Mouse (Mus musculus): ENCODE measurements around the gene Asb8.

Asb8 gene

DNA sequence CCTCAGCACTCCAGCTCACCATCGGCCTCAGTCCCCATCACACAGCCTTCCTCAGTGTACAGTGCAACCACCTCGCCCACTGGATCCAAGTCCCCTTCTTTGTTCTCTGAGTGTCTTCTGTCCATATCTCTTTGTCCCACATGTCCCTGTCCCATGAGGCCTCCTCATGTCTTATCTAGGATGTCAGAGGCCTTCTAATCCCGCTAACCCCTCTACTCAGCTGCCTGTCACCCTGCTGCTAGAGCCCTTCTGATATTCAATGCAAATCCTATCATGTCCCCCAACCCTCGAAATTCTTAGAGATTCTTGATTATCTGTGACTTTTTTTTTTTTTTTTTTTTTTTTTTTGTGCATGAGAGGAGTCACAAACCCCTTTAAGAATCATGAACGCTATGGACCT is 49.1 kb downstream of the Asb8 start:
- no peak for DNase-seq (ENCODE audit: low read depth, low spot score)

DNA sequence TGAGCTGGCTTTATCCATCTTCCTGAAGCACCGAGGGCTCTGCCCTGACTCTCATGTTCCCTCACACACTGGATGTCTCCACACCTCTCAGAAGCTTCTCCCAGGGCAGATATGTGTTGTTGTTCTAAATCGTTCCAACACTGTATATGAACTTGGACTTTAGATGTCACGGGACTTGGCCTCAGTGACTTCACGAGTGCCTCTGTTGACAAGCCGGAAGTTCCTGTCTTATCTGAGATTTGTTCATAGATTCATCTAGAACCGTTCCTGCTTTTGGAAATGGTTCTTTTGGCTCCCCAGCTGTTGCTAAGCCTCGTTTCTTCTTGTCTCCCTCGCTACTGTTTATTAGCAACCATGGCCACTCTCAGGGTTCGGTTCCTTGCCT is 49.7 kb downstream of the Asb8 start:
- DNase-seq (ENCODE audit: low read depth, low spot score), result no peak

DNA sequence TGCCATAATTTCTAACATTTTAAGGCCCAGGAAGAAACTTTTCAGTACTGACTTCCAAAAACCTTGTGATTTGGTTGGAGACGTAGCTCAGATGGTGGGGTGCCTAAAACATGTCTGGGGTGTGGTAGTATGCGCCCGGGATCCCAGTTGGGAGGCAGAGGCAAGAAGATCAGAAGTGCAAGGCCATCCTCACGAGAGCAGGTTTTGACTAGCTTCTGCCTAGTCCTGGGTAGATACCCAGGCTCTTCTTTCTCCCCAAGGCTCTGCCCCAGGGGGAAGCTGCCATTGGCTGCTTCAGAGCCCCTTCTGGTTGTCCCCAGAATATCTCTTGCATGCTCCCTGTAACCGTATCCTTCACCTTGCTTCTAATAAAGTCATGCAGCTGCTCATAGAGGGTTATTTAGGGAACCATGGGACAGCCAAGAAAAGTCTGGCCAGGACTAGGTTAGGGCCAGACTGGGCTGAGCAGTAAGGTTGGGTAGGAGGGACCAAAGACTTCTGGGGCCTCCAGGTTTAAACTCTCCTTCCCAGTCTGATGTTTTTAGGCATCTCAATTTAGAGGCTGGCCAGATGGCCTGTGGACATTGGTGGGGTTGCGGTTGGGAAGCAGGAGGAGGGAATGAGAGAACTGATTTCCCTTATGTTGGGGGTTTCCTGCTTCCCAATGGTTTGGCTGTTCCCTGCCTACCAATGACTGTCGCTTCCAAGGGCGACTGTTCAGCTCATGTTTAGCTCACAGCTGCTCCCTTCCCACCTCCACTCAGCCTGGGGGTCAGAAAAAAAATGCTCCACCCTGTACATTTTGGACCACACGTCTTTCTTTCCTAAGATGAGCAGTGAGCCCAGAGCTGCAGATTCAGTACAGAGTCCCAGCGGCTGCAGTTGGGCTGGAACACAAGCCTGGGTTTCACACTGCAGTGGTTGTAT is 50.3 kb downstream of the Asb8 start:
- no peak for DNase-seq (ENCODE audit: low read depth, low spot score)

DNA sequence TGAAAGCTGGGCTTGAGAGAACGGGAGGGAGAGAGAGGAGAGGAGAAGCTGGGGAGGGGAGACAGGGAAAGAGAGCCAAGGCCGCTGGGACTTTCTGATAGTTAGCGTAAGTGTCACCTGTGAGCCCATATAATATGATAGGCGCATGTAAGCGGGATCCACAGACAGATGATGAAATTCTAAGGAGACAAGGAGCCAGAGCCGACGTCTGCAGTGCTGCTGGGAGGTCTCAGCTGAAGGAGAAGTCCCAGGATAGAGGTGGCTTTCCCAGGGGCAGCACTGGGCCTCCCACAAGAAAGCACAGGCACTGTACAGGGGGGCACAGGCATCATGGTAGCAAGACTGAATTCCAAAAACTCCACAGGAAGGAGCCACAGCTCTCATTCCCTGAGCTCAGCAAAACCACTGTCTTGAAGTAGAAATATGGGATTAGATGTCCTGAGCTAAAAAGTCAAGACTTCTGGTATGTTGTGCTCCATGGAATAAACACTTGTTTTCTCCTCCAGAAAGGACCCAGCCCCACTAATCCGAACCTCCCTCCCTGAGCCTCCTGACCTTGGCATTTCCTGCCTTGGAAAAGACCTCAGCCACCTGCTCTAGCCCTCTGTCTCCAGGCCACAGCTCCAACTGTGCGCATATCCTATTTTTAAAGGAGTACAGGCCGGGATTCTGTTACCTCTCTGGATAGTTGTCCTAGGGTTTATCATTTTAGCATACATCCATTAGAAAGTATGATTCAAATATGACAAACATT is 51.1 kb downstream of the Asb8 start:
- DNase-seq (ENCODE audit: low read depth, low spot score), result no peak

DNA sequence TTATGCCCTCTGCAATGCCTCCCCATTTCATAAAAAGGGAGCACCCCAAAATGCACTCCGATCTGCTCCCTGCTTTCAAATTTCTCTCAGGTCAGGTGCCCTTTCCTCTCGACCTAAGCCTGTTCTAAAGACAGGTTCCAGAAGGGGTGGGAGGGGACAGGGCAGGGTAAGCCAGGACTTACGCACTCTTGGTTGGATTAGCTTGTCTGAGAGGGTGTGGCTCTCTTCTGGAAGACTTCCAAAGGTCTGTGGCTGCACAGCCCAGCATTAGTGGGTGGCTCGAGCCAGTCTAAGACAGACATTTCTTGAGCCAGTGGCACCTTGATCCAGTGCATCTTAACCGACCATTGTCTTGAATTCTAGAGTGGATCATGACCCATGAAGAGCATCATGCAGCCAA is 53.6 kb downstream of the Asb8 start:
- no peak for DNase-seq (ENCODE audit: low read depth, low spot score)

DNA sequence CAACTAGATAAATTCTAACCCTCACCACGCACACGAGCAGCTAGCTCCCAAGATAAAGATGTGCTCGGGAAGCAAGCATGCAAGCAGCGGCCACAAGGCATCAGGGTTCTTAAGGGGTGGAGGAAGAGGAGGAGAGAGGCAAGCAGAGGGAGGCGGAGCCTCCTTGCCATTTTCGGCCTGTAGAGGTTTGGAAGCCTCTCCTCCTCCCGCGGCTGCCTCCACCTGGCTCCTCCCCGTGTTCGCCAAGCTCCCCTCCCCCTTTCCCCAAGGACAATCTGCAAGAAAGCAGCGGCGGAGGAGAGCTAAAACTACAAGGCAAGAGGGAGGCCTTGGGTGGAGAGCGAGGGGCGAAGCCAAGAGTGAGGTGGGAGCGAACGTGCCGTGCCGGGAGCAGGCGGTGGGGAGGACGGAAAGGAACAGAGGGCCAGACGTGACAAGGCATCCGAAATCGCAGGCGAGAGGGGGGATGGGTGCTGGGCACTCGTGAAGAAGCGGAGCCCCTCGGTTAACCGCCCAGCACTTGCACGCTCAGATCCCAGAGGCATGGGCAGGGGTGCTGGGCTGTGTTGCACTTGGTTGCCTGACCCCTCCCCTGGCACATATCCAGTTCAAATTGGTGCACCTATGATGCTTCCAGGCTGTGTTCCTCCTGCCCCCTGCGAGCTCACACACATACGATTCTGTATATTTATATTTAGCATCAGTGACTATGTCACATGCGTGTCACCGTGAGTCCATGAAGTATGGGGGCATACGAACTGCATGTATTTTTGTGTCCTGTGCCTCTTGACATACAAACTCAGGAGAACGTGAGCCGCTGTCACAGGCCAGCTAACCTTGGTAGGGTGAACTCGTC is 56.9 kb downstream of the Asb8 start:
- peak; percentile 87 for DNase-seq (ENCODE audit: low read depth, low spot score)

DNA sequence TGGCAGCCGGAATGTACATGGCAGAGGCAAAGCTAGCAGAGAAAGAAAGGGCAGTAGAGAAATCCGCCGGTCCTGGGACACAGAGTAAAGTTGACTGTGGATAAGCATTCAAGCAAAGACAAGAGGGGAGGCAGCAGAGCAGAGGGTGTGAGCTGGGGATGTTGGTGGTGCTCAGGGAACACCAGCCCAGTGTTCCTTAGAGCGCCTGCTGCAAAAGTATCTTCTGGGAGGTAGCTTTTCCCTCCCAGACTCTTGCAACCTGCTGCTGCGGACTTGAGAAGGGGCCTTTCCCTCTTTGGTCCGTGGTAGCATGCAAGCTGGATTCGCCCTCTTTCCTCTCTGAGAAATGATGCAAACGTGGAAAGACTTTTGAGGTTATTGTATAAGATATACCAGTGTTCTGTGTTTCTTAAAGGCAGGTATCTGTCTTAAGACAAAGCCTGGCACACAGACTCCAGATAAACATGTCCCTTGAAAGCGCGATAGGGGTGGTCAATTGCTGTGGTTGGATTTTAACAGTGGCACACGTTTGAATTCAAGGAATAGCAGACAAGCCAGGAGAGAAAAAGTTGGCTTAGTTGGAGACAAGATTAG is 57.6 kb downstream of the Asb8 start:
- DNase-seq (ENCODE audit: low read depth, low spot score), result no peak

DNA sequence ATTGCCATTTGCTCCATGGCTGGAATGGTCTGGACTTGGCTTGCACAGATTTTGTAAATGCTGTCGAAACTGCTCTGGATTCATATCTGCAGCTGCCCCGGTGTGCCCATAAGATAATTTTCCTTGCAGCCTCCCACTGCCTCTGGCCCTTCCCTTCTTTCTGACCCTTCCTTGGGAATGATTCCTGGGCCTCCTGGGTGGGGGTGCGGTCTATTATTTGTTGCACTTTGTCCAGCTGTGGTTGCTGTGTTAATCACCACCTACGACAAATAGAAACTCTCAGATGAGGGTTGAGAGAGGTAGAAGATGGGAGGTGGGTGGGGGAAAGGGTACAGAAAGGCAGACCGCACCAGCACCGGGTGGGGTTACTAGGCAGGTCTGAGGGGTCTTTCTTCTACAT is 58.2 kb downstream of the Asb8 start:
- DNase-seq (ENCODE audit: low read depth, low spot score), result no peak

DNA sequence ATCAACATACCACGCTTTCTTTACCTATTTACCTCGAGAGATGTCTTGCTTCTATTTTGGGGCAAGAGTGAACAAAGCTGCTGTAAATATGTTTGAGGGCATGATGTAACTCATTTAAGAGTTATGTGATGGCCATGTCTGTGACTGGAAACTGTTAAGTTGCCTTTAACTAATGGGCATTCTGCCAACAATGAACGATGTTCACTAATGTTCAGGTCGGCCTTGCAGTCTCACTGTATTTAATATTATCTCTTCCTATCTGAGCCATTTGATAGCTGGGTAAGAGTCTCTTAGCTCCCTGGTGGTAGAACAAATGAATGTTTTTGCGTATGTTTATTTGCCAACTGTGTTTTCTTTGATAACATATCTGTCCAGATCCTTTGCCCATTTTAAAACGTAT is 58.9 kb downstream of the Asb8 start:
- DNase-seq (ENCODE audit: low read depth, low spot score), result no peak

DNA sequence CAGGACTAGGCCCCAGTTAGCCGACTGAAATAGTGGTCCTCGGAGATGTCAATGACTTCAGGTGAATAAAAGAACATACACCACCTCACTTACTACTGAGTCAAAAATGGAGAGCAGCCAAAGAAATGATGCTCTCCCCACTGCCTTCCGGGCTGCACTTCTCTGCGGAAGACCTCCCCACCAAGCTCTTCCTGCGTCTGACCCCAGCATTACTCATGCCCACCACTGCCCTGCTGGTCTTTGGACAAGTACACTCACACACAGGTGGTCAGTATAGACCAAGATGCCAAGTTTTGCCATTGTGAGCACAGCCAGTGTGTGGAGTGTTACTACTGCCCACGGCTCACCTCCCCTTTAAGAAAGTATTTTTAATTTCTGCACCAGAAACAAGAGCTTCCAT is 63.0 kb downstream of the Asb8 start:
- no peak for DNase-seq (ENCODE audit: low read depth, low spot score)

DNA sequence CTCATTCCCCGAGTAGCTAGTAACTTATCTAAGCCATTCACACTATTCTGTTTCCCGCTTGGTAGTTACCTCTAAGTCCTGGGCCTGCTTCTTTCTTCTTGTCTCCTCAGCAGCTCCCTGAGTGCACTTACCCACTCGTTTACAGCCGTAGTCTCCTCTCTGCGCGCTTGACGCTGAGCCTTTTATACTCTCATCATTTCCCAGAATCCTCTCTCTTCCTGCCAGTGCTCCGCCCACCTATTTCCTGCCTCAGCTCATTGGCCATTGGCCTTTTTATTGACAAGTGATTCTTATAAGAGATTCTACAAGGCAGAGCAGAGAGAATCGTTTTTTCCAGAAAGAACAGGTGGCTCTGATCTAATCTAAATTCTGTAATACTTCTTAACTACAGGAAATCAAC is 66.9 kb downstream of the Asb8 start:
- no peak for DNase-seq (ENCODE audit: low read depth, low spot score)

DNA sequence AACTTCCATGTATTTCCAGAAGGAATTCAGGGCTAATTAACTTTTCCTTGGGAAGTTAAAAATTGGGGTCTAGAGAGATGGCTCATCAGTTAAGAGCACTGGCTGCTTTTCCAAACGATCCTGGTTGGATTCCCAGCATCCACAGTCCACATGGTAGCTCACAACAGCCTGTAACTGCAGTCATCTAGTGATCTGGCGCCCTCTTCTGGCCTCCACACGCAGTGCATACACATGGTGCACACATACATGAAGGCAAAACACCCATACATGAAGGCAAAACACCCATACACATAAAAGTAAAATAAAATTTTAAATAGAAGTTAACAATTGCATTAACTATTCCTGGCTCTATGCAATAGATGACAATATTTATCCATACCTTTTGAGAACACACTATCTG is 68.5 kb downstream of the Asb8 start:
- peak; percentile 16 for DNase-seq (ENCODE audit: low read depth, low spot score)

DNA sequence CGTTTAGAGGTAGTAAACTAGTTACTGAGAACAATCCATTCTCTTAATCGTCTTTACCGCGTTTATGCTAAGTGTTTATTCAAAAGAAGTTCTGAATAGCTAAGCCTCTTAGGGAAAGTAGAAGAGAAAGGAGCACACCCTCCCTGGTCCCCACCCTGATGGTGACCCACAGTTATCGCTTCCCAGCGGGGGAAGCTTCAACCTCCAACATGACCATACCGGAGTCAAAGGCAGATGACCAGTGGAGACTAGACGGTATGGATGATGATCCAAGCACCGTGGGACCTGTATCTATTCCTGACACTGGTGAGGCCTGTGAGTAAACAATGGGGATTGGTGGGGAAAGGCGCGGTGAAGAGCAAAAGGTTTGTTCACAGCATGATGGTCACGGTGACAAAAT is 70.5 kb downstream of the Asb8 start:
- no peak for DNase-seq (ENCODE audit: low read depth, low spot score)

DNA sequence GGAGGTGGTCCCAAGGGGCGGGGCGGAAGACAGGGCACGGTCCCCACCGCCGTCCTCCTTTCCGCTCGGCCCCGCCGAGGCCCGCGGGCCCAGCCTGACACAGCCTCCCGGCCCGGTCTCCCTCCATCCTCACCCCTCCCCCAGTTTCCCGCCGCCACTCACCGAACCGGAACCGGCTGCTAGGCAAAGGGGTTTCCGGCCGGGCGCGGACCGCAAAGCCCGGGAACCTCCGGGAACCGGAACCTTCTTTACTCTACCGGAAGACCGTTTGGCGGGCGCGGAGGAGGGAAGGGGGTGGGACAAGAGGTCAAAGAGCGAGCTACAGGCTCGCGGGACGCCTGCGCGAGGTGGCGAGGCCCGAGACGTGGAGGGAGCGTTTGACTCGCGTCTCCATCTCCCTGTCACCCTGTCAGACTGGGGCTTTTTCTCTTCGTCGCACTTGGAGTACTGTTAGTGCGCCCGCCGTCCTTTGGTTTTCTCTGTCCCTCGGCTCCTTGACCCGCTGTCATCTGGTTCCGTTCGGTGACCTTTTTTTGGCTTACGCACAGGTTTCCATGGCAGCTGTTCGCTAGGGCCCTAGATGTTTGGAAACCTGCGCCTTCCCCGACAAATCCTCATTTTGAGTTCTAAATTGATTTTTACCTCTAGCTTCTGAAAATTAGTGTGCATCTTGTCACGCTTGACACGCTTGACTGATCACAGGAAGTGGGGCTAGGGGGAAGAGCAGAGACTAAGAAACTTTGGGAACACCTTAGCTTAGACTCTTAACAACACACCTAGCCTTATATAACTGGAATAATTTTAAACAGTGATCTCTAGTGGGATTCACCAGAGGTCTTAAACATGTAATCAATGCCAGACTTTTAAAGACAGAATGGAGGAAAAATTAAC is 72.1 kb downstream of the Asb8 start, which contains the start of gene Senp1:
Gene Senp1, minus strand, starts transcription at position 624 of the 891 bp plus-strand sequence.
- DNase-seq (ENCODE audit: low read depth, low spot score), result peak; percentile 90

DNA sequence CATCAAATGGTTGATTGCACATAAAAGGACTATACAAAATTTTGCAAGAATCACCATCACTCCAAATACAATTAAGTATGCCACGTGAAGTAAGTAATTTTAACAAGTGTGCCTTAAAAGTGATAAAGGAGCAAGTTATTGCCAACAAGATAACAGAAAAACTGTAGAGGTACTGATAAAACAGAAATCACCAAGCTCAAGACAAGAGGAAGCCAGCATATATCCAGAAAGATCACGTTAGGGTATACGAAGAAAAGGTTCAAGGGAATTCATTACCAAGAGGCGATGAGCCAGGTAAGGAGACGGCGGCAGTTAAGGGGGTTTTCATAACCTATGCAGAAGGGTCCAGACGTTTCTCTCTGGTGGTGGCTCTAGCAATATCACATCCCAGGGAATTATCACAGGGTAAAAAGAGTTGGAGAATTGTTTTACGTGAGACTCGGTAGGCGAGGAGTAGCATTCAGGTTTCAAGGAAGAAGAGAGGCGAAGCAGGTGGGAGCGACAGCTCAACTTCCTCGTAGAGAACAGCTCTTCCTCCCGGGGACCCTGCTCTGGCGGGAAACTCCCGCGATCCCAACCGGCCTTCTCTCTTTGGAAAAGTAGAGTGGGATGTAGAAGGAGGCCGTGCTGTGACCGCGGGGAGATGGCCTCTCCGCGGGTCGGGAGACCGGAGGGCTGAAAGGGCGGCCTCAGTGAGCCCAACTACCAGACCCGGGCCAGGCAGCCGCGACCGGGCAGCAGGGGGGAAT is 72.9 kb downstream of the Asb8 start, which contains the start of gene Pfkm:
Gene Pfkm, plus strand, starts transcription at position 218 of the 749 bp plus-strand sequence.
- DNase-seq (ENCODE audit: low read depth, low spot score), result no peak

DNA sequence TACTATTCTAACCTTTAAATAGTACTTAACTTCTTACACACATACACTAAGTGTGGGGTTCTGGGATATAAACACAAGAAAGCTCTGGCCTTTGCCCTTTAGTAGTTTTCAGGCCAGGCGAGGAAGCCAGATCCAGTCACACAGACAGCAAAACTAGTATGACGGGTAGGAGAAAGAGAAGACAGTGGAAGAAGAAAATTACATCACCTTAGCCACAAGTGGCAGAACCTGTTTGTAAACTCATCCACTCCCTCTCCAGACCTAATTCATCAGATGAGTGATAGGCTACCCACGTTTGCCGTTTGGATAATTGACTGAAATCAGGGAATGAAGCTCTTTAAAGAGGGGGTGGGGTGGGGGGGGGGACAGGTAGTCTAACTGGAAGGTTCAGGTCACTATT is 73.6 kb downstream of the Asb8 start:
- no peak for DNase-seq (ENCODE audit: low read depth, low spot score)

DNA sequence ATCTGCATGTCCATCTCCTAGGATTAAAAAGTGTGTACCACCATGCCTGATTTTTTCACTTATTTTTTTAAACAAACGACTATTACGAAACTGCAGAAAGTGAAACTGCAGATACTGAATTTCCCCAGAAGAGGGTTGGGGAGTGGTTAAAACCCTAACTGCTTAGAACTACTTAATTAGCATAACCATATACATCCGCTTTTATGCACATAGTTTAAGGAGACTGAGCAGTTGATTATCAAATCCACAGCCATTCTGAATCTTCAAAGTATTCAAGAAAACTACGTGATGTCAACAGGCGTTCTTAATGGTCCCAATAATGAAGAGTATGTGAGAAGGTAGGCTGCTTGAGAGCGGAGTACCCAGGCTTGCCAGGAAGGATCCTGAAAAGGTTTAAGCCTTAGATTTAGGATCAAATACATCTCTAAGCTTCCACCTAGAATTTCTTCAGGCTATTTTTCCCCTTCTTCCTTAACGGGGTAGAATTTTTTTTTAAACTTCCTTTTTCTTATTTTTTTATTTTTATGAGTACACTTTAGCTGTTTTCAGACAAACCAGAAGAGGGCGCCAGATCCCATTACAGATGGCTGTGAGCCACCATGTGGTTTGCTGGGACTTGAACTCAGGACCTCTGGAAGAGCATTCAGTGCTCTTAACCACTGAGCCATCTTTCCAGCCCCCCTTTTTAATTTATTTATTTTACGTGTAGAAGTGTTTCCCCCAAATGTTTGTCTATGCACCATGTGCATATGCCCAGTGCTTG is 75.8 kb downstream of the Asb8 start:
- peak; percentile 17 for DNase-seq (ENCODE audit: low read depth, low spot score)

DNA sequence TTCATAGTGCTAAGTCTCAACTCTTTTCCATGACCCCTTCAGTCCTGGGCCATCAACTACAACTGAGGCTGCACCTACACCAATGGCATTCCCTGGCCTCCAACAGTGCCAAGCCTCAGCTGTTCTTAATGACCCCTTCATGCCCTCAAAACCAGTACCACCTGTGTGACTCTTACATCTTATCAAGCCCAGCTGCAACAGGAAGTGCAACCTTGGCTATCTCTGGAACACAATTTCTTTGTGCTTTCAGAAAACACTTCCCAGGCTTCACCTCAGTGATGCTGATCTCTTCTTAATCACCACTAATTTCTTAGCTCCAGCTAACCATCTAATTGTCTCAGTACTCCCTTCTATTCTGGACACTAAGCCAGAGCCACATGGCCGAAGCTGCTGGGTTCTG is 76.5 kb downstream of the Asb8 start:
- no peak for DNase-seq (ENCODE audit: low read depth, low spot score)

Measured in mesoderm, embryonic 11.5 days (tissue).